Mouse (Mus musculus): ENCODE measurements at regions not wholly inside any gene's neighbourhood (a gene's known extent, or its start where the extent isn't known, plus 50 kb on each side); places are given as distances from the start of the nearest gene placed in this dataset.

- Histone ChIP-seq H3K4me2 (ENCODE audit: low read length) (no peak overlapping the region), H3K27me3 (replicated peaks; ENCODE audit: control insufficient read depth, insufficient read depth, low read length) (no peaks in the 10 kb centered on the region), H3K27ac (ENCODE audit: low read depth, low read length) (no peak overlapping the region), H3K4me1 (ENCODE audit: control insufficient read depth, insufficient read depth, low read depth, low read length) (no peaks in the 10 kb centered on the region), H3K9ac (ENCODE audit: low read depth, low read length) (no peak overlapping the region), H3K4me3 (ENCODE audit: low read length) (no peak overlapping the region), H3K36me3 (ENCODE audit: control insufficient read depth, insufficient read depth, low read length) (no peaks in the 10 kb centered on the region), H3K9me3 (ENCODE audit: control insufficient read depth, low read length) (no peaks in the 10 kb centered on the region)
- peak; percentile 50; the same call in 1 of the 2 replicates for ATAC-seq
- 52% methylated on average over 3 of the region's 3 CpGs for WGBS
Measured at GRCm38 (mm10) chr2:53689223-53689880, 396.0 kb downstream of the Rprm start.

- Histone ChIP-seq H3K4me3 (ENCODE audit: low read length) (no peak overlapping the region), H3K27me3 (replicated peaks; ENCODE audit: control insufficient read depth, insufficient read depth, low read length) (no peaks in the 10 kb centered on the region), H3K9me3 (ENCODE audit: control insufficient read depth, low read length) (no peaks in the 10 kb centered on the region), H3K36me3 (ENCODE audit: control insufficient read depth, insufficient read depth, low read length) (no peaks in the 10 kb centered on the region), H3K4me2 (ENCODE audit: low read length) (no peak overlapping the region), H3K27ac (ENCODE audit: low read depth, low read length) (no peak overlapping the region), H3K9ac (ENCODE audit: low read depth, low read length) (no peak overlapping the region), H3K4me1 (ENCODE audit: control insufficient read depth, insufficient read depth, low read depth, low read length) (no peaks in the 10 kb centered on the region)
- no peak for ATAC-seq
- 57% methylated on average over 5 of the region's 5 CpGs for WGBS
Measured at GRCm38 (mm10) chr2:53691580-53692118, 393.7 kb downstream of the Rprm start.

- Histone ChIP-seq H3K9ac (ENCODE audit: low read depth, low read length) (no peak overlapping the region), H3K36me3 (ENCODE audit: control insufficient read depth, insufficient read depth, low read length) (no peaks in the 10 kb centered on the region), H3K27me3 (replicated peaks; ENCODE audit: control insufficient read depth, insufficient read depth, low read length) (no peaks in the 10 kb centered on the region), H3K4me3 (ENCODE audit: low read length) (no peak overlapping the region), H3K4me1 (ENCODE audit: control insufficient read depth, insufficient read depth, low read depth, low read length) (no peaks in the 10 kb centered on the region; the same call in 1 of the 2 replicates), H3K4me2 (ENCODE audit: low read length) (no peak overlapping the region), H3K27ac (ENCODE audit: low read depth, low read length) (no peak overlapping the region), H3K9me3 (ENCODE audit: control insufficient read depth, low read length) (no peaks in the 10 kb centered on the region)
- peak; percentile 94 for ATAC-seq
- WGBS, result 46% methylated on average over 3 of the region's 3 CpGs
Measured at GRCm38 (mm10) chr2:53711213-53711612, 374.1 kb downstream of the Rprm start.

GRCm38 (mm10) chr2:53713106-53713640 lies 372.2 kb downstream of the Rprm start:
- Histone ChIP-seq H3K9me3 (ENCODE audit: control insufficient read depth, low read length) (no peaks in the 10 kb centered on the region), H3K4me2 (ENCODE audit: low read length) (no peak overlapping the region), H3K27me3 (replicated peaks; ENCODE audit: control insufficient read depth, insufficient read depth, low read length) (no peaks in the 10 kb centered on the region), H3K9ac (ENCODE audit: low read depth, low read length) (no peak overlapping the region), H3K27ac (ENCODE audit: low read depth, low read length) (no peak overlapping the region), H3K4me1 (ENCODE audit: control insufficient read depth, insufficient read depth, low read depth, low read length) (no peaks in the 10 kb centered on the region; the same call in 1 of the 2 replicates), H3K4me3 (ENCODE audit: low read length) (no peak overlapping the region), H3K36me3 (ENCODE audit: control insufficient read depth, insufficient read depth, low read length) (no peaks in the 10 kb centered on the region)
- ATAC-seq, result no peak
- 78% methylated on average over 7 of the region's 7 CpGs for WGBS

GRCm38 (mm10) chr2:53715017-53715416 lies 370.3 kb downstream of the Rprm start:
- WGBS, result 77% methylated on average over 5 of the region's 5 CpGs

GRCm38 (mm10) chr2:53723231-53723630 lies 362.1 kb downstream of the Rprm start:
- no peaks in the 10 kb centered on the region for H3K27me3 ChIP-seq (replicated peaks; ENCODE audit: control insufficient read depth, insufficient read depth, low read length)
- no peaks in the 10 kb centered on the region for H3K36me3 ChIP-seq (ENCODE audit: control insufficient read depth, insufficient read depth, low read length)
- no peaks in the 10 kb centered on the region for H3K9me3 ChIP-seq (ENCODE audit: control insufficient read depth, low read length)
- no peak overlapping the region for H3K27ac ChIP-seq (ENCODE audit: low read depth, low read length)
- no peak overlapping the region for H3K4me2 ChIP-seq (ENCODE audit: low read length)
- no peak for ATAC-seq
- H3K9ac ChIP-seq (ENCODE audit: low read depth, low read length), result no peak overlapping the region
- 88% methylated on average over 6 of the region's 6 CpGs for WGBS
- no peaks in the 10 kb centered on the region for H3K4me1 ChIP-seq (ENCODE audit: control insufficient read depth, insufficient read depth, low read depth, low read length)
- no peak overlapping the region for H3K4me3 ChIP-seq (ENCODE audit: low read length)

More at GRCm38 (mm10) chr2:53715017-53715416, 370.3 kb downstream of the Rprm start:
- no peaks in the 10 kb centered on the region; the same call in 1 of the 2 replicates for H3K4me1 ChIP-seq (ENCODE audit: control insufficient read depth, insufficient read depth, low read depth, low read length)
- no peak overlapping the region for H3K9ac ChIP-seq (ENCODE audit: low read depth, low read length)
- no peaks in the 10 kb centered on the region for H3K27me3 ChIP-seq (replicated peaks; ENCODE audit: control insufficient read depth, insufficient read depth, low read length)
- no peak for ATAC-seq
- H3K9me3 ChIP-seq (ENCODE audit: control insufficient read depth, low read length), result no peaks in the 10 kb centered on the region
- no peak overlapping the region for H3K4me2 ChIP-seq (ENCODE audit: low read length)
- no peaks in the 10 kb centered on the region for H3K36me3 ChIP-seq (ENCODE audit: control insufficient read depth, insufficient read depth, low read length)
- H3K4me3 ChIP-seq (ENCODE audit: low read length), result no peak overlapping the region
- H3K27ac ChIP-seq (ENCODE audit: low read depth, low read length), result no peak overlapping the region

GRCm38 (mm10) chr2:53728693-53729092 lies 356.7 kb downstream of the Rprm start:
- Histone ChIP-seq H3K4me3 (ENCODE audit: low read length) (no peak overlapping the region), H3K27ac (ENCODE audit: low read depth, low read length) (no peak overlapping the region), H3K4me2 (ENCODE audit: low read length) (no peak overlapping the region), H3K9ac (ENCODE audit: low read depth, low read length) (no peak overlapping the region), H3K4me1 (ENCODE audit: control insufficient read depth, insufficient read depth, low read depth, low read length) (no peaks in the 10 kb centered on the region), H3K36me3 (ENCODE audit: control insufficient read depth, insufficient read depth, low read length) (no peaks in the 10 kb centered on the region), H3K9me3 (ENCODE audit: control insufficient read depth, low read length) (no peaks in the 10 kb centered on the region), H3K27me3 (replicated peaks; ENCODE audit: control insufficient read depth, insufficient read depth, low read length) (no peaks in the 10 kb centered on the region)
- no peak for ATAC-seq

GRCm38 (mm10) chr2:53730451-53730850 lies 354.9 kb downstream of the Rprm start:
- no peak for ATAC-seq
- H3K4me1 ChIP-seq (ENCODE audit: control insufficient read depth, insufficient read depth, low read depth, low read length), result no peaks in the 10 kb centered on the region
- 91% methylated on average over 2 of the region's 2 CpGs for WGBS

GRCm38 (mm10) chr2:53763486-53763885 lies 321.9 kb downstream of the Rprm start:
- no peak for ATAC-seq

More at GRCm38 (mm10) chr2:53730451-53730850, 354.9 kb downstream of the Rprm start:
- Histone ChIP-seq H3K27ac (ENCODE audit: low read depth, low read length) (no peak overlapping the region), H3K27me3 (replicated peaks; ENCODE audit: control insufficient read depth, insufficient read depth, low read length) (no peaks in the 10 kb centered on the region), H3K9ac (ENCODE audit: low read depth, low read length) (no peak overlapping the region), H3K9me3 (ENCODE audit: control insufficient read depth, low read length) (no peaks in the 10 kb centered on the region), H3K4me3 (ENCODE audit: low read length) (no peak overlapping the region), H3K4me2 (ENCODE audit: low read length) (no peak overlapping the region), H3K36me3 (ENCODE audit: control insufficient read depth, insufficient read depth, low read length) (no peaks in the 10 kb centered on the region)

More at GRCm38 (mm10) chr2:53763486-53763885, 321.9 kb downstream of the Rprm start:
- H3K36me3 ChIP-seq (ENCODE audit: control insufficient read depth, insufficient read depth, low read length), result no peaks in the 10 kb centered on the region
- H3K27ac ChIP-seq (ENCODE audit: low read depth, low read length), result no peak overlapping the region
- H3K4me1 ChIP-seq (ENCODE audit: control insufficient read depth, insufficient read depth, low read depth, low read length), result no peaks in the 10 kb centered on the region
- H3K9me3 ChIP-seq (ENCODE audit: control insufficient read depth, low read length), result no peaks in the 10 kb centered on the region
- no peaks in the 10 kb centered on the region for H3K27me3 ChIP-seq (replicated peaks; ENCODE audit: control insufficient read depth, insufficient read depth, low read length)
- no peak overlapping the region for H3K4me3 ChIP-seq (ENCODE audit: low read length)
- H3K4me2 ChIP-seq (ENCODE audit: low read length), result no peak overlapping the region
- 92% methylated on average over 2 of the region's 2 CpGs for WGBS
- H3K9ac ChIP-seq (ENCODE audit: low read depth, low read length), result no peak overlapping the region

All from hindbrain, embryonic 16.5 days (tissue).